Mouse (Mus musculus) 3T3-L1 (cell line): ENCODE results near the gene Hmox1.
A peak's percentile ranks its signal among the peaks of the same experiment; 100 is the strongest.

Experiments used
- DNase-seq: peaks from one replicate; pipeline ENCODE4 v3.0.0-alpha.2; 2015; ENCODE audit warnings: low read depth, low spot score

Hmox1 gene

DNA sequence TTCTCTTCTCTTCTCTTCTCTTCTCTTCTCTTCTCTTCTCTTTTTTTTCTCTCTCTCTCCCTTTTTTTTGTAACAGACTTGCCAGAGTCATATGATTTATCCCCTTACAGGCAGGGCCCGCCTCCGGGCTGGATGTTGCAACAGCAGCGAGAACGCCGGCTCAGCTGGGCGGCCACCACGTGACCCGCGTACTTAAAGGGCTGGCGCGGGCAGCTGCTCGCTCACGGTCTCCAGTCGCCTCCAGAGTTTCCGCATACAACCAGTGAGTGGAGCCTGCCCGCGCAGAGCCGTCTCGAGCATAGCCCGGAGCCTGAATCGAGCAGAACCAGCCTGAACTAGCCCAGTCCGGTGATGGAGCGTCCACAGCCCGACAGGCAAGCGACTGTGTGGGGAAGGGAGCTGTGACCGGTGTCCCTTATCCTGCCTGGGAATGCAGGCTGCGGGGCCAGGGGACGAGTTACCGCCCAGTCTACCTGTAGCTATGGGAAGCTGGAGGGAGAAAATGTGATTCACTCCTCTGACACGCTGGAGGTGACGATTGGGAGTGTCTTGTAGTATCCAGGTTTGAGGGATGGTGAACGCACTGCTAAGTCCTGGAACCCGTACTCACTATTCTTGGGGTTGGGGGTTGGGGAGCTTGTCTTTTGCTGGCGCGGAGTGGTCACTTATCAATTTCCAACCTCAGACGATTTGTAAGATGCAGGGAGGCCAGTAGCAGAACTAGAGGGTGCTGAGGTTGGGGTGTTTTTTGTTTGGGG lies at the start of gene Hmox1:
Hmox1 (plus strand) TSS at position 223 of the 758 bp plus-strand sequence.
- peak; percentile 98 for DNase-seq

DNA sequence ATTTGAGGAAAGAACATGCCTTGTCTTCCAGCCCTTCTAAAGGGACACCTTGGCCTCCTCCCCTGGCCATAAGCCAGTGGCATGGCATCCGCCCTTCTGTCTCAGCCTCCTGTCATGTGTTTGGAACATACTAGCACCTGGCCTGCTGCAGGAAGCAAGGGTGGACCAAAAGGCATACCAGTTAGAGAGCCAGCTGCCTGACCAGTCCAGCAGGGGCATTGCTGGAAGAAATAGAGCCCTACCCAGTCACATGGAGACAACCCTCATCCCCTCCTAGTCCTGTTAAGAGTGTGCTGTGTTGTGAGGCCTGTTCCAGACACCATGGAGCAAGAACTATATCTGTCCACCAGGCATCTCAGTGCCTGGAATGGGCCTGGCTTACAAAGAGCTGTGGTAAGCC lies 47.1 kb upstream of the Hmox1 start:
- no peak for DNase-seq

DNA sequence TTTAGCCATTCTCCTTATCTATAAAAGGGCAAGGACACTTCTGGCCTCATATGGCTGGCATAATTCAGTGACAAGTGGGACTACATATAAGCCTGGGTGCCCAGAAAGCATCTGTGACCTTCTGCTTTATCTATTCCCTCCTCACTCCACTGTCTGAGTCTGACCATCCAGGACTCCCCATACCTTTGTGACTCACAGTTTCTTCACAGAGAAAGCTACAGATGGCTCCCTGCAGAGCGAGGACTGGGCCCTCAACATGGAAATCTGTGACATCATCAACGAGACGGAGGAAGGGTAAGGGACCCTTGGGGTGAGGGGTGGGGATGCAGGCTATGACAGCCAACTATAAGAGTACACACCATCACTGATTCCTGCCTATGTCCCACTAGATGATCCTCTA lies 45.6 kb upstream of the Hmox1 start:
- no peak for DNase-seq

DNA sequence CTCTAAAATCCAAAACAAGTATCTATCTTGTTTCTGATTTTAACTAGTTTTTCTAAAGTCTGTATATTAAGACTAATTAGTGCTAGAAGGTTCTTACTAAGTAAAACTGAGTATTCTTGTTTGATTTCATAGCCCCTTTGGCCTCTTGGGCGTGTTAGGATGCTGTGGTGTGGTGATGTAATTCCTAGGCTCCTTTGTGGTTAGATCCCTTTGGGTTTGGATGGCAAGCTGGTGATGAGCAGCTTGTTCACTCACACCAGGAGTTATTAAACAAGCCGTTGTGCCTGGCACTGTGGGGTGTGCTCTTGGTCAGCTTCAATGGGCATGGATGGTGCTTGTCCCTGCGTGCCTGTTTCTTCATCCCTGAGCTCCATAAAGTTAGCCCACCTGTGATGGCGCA lies 40.1 kb upstream of the Hmox1 start:
- peak; percentile 57 for DNase-seq

DNA sequence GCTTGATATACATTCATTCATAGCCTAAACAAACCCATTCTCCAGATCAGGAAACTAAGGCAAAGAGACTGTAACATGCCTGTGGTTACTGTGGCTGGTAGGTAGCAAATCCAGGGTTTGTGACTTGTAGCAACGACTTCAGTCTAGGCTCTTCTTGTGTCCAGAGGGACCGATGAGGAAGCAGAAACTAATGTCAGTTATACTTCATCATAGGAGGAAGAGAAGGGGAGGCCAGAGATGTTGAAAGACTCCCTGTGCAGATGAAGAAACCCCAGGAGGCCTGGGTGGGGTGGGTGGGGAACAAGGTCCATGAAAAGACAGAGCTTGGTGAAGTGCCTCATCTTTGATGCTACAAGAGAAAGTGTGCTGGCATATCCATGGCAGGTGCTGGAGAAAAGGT lies 37.7 kb upstream of the Hmox1 start:
- DNase-seq = no peak

DNA sequence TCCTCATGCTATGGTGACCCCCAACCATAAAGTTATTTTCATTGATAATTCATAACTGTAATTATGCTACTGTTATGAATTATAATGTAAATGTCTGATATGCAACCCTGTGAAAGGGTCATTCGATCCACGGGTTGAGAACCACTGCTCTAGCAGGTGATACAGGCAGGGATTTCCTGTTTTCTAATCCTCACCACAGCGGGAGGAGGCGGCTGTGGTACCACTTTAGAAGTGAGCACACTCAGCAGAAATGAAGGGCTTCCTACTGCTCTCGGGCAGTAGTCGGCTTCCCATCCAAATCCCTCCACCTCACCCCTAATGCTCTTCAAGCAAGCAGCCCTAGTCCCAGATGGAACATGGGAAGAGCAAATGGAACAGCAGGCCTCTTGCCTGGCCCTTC lies 33.4 kb upstream of the Hmox1 start:
- no peak for DNase-seq

DNA sequence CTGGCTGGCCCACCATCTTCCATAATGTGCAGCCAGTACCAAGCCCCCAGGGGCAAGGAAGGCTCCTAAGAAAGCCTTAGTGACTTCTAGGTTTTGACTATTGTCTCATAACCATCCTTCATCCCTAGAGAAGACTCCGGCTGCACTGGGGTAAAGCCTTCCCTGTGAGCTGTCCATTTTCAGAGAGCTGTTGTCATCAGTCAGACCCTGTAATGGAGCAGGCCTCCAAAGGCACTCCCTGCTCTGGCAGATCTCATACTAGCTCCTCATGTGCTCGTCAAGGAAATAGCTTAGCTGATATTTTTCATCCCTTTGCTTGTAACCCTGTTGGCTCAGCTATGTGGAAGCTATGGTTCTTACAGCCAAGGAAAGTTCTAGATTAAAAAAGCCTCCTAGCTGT lies 32.6 kb upstream of the Hmox1 start:
- no peak for DNase-seq

DNA sequence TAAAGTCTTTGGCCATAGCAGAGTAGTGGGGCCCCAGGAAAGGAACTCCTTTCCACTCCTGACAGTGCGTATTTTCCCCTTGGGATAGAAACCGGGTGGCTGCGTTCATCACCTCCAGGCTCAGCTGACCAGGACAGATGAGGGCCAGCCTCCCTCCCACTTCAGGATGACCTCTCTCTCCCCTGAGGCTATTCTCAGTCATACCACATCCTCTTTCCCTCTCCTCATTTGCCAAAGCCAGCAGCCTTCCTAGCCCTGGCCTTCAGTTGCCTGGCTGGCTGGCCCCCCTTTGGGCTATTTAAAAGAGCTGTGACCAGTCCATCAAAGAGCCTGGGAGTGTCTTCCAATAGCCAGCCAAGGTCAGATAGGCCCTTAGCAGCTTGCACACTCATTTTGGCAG lies 30.1 kb upstream of the Hmox1 start:
- peak; percentile 73 for DNase-seq

DNA sequence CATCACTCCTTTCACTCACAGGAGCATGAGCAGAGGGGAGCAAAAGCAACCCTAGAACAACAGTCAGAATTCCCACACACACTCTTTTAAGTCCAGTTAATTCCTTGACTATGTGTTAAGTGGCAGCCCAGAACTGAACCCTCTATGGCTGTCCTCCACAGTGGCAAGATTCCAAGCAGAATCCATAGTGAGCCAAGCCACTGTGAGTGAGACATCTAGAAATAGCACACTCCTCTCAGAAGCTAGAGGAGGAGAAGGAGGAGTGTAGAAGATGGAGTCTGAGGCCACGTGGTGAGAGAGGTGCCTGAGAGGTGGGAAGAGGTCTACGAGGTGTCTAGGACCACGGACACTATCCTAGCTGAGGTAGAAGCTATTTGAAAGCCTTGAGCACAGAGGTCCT lies 28.6 kb upstream of the Hmox1 start:
- no peak for DNase-seq

DNA sequence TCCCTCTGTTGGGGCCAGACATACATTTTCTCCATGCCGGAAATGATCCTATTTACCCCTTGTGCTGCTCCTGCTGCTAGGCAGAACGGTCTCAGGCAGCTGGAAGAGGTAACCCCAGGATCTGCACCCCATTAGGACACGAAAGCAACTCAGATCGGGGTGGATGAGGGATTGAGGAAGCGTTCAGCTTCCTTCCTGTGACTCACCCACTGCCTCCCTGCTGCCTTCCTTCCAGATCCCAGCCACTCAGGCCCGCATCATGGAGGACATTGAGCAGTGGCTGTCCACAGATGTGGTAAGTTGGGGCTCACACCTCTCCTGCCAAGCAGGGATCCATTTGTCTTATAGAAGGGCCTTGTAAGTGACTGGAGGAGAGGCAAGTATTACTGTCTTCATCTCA lies 26.1 kb upstream of the Hmox1 start:
- DNase-seq = no peak

DNA sequence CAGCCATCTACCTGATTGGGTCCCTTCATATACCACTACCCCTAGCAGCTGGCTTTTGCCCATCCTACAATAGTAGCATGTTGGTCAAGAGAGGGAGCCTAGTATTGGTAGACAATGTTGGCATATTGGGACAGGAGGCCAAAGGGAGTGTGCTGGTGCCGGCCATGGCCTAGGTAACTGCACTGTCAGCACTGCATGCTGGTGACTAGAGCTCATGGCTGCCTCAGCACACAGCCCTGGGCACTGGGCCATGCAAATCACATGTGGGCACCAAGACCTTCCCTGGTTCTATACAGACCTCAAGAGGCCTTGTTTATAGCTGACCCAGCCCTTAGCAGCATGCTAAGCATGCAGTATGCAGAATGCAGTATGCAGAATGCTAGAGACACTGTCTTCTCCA lies 23.1 kb upstream of the Hmox1 start:
- no peak for DNase-seq

DNA sequence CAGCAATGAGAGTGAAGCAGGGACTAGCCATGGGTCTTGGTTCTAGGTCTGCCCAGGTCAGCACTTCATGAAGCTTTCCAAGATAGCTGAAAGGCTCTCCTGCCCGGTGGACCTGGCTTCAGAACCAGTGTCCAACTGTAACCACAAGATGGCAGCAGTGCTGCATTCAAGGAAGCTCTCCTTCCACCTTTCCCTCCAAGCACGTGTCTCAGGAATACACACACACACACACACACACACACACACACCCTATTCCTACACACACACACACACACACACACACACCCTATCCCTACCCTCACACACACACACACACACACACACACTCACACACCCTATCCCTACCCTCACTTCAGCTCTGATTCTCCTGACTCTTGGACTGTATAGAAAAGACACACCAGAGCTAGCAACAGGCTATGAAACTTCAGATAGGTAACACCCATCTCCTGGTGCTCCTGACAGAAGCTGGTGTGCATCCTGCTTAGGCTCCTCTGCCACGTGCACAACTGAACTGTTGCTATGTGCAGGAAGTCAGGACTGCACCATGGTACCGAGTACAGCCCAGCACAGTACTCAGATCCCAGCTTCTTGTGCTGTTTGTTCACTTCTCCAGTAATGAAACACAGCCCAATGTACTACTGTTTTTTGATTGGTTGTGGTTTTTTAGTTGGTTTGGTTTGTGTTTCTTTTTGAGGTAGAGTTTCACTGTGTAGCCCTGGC lies 21.6 kb upstream of the Hmox1 start:
- peak; percentile 94 for DNase-seq

DNA sequence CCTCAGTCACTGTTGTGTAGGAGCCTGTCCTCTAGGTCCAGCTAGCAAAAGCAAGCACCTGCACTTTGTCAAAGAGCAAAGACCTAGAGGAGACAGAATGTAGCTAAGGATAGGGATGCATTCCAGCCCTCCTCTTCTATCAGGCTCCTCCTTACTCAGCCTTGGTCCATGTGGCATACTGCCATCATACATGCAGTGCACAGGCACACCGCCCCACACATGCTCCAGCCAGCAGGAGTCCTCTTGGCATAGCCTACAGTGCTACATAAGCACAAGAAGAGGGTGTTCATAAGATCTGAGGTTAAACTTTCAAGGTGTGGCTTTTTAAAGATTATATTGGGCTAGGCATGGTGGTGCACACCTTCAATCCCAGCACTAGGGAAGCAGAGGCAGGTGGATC lies 18.5 kb upstream of the Hmox1 start:
- DNase-seq = no peak

DNA sequence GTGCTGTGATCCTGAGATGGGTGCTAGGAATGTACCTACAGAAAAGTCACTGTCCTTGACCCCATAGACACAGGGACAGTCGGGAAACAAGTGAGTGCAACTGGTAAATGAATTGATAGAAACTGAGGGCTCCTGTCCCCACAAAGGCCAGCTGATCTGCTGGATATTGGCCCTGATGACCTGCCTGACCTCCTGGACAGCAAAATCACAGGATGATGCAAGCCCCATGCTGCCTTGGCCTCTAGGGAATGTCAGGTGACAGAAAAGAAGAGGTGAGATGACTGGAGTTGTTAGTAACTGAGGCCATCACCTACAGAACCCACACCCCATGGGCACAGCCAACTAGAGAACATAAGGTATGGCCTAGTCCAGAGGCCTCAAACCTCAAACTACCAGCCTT lies 15.2 kb upstream of the Hmox1 start:
- no peak for DNase-seq

DNA sequence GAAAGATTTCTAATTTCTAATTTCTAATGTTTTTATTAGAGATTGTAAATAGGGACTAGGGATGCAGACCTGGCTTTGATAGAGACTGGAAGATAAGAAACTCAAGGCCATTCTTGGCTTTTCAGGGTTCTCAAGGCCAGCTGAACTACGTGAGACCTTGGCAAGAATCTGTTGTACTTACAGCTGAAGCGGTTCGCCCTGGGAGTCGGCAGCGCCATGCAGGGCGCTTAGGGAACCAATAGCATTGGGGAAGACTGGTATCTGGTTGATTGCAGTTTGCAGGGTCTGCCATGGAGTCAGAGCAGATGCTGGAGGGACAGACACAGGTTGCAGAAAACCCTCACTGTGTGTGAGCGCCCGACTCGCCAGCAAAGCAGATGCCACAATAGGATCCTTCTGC lies 14.6 kb upstream of the Hmox1 start:
- no peak for DNase-seq

DNA sequence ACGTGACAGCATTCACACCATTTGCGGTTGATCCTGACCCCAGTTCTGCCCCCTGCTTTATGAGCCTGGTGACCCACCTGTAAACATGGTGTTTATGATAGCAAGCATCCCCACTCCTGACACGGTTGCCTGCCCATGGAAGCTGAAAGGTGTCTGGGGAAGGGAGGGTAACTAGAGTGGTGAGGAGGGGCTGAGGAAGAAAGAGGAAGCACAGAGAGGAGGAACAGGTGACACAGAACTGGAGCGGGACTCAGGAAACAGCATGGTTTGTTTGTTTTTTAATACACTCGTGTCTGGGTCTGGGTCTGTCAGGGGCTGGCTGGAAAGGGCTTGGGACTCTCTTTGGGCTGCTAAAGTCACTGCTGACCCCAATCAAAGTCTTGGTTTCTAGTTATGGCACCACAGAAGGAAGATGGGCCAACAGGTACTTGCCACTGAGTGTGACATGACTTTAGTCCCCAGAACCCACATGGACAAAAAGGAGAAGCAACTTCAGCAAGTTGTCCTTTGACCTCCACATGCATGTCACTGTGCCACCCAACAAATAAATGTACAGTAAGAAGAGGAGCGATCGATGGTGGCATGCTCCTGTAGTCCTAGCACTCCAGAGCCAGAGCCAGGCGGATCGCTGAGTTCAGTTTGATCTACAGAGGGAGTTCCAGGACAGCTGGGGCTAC lies 11.9 kb upstream of the Hmox1 start:
- DNase-seq = no peak

DNA sequence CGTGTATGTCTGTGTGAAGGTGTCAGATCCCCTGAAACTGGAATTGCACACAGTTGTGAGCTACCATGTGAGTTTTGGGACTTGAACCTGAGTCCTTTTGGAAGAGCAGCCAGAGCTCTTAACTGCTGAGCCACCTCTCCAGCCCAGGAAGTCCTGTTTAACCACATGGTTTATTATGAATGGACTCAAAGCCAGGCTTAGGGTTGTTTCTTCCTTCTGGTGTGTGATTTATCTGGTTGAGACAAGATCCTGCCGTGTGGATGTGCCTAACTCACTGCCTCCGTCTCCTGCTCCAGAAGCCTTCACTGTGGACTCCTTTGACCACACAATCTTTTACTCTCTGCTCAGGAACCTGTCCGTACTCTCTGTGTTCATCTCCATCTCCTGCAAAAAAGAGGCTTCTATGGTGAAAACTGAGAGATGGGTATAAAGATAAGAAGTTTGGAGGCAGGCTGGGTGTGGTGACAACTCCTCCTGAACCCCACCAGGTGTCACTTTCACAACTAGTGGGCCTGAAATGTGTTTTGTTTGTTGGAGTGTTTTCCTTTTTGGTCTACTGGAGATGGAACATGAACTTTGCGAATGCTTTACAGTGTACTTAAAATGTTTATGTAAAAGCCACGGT lies 11.1 kb upstream of the Hmox1 start:
- no peak for DNase-seq

DNA sequence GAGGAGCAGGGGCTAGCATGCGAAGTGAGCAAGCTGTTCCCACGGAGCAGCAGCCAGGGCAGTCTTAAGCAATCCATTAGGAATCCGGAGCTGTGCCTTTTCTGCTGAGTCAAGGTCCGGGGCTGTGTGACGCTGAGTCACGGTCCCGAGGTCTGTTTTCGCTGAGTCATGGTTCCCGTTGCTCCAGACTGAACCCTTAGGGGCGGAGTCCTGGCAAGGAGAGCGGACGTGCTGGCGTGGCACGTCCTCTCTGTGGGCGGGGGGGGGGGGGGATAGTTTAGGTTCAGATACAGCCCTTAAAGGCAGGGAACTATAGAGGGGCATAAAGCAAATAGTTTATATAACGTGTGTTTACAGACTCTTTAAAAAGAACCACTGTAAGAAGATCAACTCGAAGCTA lies 9.6 kb upstream of the Hmox1 start:
- peak; percentile 100 for DNase-seq

DNA sequence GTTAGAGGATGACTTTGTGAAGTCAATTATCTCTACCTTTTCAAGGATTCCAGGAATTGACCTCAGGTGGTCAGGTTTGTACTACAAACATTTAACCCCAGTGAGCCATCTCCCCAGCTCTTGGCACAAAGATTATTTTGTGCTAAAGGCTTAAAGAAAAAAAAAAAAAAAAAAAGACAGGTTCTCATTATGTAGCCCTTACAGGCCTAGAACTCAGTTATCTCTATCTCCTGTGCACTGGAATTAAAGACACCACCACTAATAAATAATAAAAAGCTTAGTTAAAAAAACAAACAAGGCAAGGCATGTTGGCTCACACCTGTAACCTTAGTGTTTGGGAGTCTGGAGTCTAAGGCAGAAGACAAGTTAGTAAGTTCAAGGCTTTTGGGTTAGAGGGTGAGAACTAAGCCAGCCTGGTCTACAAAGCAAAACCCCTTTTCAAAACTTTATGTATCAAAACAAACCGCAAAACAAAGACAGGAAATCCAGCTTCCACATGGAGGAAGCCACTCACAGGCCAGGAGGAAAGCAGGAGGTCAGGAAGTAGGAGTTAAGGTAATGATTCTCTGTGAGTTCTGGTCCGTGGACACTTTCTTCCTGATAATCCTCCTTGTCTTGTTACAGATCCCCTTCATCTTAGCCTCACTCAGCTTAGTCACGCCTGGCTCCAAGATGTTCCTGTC lies 8.9 kb upstream of the Hmox1 start:
- DNase-seq = no peak

DNA sequence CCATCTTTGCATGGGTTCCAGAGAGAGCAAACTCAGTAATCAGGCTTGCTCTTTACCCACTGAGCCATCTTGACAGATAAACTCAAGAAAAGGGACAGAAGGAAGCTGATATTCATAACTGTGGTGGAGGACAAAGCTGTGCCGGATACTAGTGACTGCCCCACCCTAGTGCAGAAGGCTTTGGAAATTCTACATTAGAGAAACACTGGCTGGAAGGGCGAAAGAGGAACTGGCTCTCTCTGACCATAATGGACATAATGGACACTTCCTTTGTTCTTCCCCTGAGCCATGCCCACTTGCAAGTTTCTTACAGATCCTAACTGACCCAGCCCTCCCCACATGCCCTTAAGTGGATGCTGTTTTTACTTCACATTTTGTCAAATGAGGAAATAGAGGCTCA lies 7.4 kb upstream of the Hmox1 start:
- DNase-seq = no peak

DNA sequence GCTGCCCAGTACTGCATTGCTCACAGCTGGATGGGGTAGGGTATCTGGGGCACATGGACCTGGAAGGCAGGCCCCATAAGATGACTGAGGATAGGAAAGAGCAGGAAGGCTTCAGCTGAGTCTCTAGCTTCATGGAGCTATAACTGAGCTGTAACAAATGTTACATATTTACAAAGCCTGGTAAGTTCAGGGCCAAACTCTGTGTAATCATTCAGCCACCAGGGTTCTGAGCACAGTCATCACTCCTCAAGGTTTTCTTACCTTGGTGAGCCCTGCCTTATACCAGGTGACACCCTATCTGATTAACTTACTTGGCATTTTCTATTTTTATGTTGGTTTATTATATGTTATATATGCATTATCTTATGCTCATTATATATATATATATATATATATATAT lies 6.3 kb upstream of the Hmox1 start:
- DNase-seq = no peak
